Mouse (Mus musculus) right cerebral cortex, postnatal 14 days (tissue): ENCODE results near the gene Hoxa7.

ENCODE experiments used
- DNase-seq: peaks from one replicate; pipeline ENCODE4 v3.0.0; 2022

Hoxa7 gene

GRCm38 (mm10) chr6:52224895-52225611 lies 3.4 kb upstream of the Hoxa7 start:
- DNase-seq = no peak

GRCm38 (mm10) chr6:52223939-52224760 lies 2.5 kb upstream of the Hoxa7 start:
- no peak for DNase-seq

DNA sequence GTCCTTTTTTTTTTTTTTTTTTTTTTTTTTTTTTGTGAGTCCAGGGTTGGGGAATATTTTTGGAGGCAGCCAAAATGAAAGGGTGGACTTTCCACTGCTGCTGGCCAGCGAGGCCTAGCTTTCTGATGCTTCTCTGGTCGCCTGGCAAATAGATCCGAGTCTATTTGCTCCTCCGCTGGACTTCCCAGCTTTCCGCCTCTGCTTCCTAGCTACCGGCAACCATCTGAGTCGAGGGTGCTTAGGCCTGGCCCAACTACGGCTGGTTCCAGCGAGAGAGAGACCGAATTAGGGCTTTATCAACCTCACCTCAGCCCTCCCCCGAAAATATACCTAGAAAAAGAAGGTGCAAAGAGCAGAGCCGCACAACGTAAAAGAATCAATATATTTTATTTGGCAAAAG lies 1.1 kb upstream of the Hoxa7 start:
- DNase-seq = no peak

DNA sequence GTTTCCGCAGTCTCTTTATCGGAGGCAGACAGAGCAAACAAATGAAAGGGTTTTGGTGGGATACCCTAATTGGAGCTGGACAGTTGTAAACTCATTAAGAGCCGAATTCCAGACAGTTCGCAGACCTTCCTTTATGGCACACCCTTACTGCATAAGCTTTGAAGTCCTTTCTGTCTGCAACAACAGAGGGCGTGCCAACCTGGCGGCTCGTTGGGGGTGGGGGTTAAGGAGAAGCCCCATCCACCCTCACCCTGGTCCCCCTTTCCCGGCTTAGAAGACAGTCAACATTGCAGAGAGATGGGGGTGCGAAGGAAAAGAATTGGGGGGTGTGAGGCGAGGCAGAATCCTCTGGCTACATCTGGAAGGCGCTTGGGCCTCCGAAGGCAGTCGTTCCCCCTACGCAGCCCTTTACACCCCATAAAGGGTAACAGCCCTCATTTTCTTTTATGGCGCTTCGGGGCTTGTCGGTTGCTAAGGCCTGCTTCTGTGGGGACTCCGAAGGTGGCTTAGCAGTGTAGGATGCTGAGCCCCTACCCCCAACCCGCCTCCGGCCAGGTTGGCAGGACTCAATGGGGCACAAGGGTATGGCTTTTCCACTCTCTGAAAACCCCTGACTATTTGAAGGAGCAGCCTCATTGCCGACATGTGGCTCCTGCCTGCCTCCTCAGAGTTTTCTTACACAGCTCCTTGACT lies 485 bp upstream of the Hoxa7 start:
- no peak for DNase-seq

DNA sequence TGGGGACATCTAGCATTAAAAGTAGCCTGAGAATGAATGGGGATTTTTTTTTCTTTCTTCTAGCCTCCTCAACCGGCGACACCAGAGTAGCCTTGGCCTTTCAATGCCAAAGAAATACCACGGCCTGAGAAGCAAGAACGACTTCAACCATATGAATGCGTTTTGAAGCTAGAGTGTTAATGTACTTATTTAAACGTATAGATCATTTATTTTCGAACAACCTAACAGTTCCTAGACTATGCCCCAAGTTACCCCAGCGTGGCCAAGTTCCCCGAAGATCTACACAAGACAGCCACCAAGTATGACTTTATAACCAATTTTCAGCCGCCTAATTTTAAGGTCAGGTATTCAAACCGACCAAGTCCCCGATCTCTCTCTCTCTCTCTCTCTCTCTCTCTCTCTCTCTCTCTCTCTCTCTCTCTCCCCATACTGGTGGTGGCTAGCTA lies 766 bp downstream of the Hoxa7 start:
- DNase-seq = no peak

DNA sequence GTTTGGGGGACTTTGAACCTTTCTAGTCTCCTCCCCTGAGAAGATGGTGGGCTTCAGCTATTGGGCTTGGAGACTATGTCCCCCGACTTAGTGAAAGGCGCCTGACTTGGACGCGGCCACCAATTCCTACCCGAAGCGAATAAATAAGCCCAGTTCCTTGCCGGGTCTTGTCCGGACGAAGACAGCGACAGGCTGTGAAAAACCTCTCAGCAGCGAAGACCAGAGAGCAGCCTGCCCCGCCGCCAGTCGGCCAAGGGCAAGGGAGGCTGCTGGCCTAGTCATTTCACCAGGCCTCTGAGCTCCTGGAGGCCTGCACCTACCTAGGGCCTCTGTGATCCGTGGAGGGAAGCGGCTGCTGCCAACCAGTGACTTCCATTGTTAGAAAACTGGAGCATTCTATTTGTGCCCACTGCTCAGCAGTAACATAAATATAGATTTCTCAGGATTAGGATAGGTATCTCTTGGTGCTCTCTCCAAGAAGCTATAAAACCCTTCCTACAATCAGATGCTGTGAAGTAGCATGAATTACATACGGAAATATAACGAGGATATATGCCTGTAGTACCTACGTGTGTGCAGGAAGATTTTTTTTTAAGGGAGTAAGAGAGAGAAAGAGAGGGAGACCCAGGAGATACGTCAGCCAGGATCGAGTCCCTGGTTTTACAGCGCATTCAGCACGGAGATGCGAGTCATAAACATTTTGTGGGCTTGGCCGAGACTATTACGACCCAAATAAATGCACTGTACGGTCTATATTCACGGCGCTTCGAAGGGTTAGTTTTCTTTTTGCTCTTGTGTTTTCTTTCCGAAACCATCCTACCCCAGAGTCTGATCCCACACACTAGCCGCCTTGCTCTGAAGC lies 1.4 kb downstream of the Hoxa7 start:
- no peak for DNase-seq

DNA sequence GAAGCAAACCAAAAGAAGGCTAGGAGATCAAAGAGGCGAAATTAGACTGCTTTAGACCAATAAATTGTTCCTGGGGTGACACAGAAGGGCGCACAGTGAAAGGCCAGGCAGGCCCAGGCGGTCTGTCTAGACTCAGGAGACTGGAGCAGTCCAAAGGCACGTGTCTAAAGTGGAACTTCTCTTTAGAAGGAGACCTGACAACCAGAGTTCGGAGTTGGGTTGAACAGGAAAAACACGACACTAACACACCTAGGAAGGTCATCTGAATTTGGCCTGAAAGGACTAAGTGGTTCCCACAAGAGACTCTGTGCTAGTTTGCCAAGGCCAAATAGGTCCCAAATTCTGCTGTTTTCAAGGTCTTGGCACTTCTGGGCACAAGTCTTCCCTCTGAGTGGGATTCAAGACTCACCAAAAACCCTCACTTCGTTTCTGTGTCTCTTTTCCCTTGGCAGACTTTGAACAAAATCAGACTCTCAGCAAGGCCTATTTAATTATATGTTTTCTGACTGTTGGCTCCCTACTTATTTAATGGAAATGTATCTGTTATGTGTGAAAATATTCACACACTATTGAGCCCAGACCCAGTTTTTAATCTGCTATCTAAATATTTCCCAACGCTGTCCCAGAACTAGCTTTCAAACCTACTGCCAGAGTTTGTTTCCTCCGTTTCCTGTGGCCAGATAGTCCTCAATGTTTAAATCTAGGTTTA lies 2.3 kb downstream of the Hoxa7 start:
- DNase-seq = no peak

- DNase-seq = no peak
Observed at GRCm38 (mm10) chr6:52218643-52219215, 2.9 kb downstream of the Hoxa7 start.

DNA sequence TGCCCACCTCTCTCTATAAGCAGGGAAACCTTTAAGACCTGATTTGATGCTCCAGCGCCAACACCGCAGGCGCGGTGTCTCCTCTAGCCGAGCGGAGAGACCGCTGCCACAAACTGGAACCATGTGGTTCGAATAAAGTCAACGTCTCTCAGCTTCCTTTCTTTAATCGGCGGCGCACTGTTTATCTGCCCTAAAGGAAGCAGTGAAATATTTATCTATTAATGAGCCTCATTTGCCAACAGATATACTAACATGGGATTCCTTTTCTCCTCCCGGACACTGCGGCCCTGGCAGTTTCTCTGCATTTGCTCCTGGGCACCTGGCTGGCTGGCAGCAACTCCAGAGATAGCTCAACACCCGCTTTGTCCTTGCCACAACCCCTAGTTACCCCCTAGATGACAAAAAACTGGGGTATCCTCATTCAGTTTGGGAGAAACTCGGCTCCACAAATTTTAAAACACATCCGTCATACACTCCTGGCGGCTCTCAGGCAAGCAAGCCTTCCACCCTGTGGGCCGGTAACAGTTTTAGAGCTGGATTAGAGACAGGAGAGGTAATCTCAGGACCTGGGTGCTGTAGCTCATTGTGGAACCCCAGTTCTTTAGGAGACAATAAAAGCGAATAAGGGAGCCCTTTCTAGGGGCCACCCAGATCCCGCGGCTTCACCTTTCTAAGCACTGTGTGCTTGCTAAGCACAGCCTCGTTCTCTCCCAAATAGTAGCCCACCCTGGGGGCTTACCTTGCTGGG lies 3.6 kb downstream of the Hoxa7 start:
- no peak for DNase-seq

- no peak for DNase-seq
Observed at GRCm38 (mm10) chr6:52217459-52217768, 4.2 kb downstream of the Hoxa7 start.

DNA sequence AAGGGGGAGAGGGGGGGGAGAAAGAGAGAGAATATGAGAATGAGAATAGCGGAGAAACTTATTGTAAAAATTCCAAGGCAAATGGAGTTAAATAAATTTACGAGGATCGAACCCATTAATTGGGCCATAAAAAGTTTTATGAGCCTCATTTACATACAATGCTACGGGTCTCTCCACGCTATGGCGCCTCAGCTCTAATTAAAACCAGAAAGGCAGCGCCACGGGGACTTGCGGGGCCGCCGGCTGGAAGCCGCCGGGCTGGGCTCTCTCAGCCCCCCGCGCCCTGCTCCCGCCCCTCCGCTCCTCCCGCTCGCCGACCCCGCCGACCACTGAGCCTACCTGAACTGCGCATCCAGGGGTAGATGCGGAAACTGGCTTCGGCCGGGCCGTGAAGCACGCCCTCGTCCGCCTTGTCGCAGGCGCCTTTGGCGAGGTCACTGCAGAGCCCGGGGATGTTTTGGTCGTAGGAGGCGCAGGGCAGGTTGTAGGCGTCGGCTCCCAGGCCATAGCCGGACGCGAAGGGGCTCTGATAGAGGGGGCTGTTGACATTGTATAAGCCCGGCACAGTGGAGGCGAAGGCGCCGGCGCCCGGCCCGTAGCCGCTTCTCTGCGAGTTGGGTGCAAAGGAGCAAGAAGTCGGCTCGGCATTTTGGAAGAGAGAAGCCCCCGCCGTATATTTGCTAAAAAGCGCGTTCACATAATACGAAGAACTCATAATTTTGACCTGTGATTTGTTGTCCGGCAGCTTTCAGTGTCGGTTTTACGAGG lies 4.8 kb downstream of the Hoxa7 start:
- no peak for DNase-seq

DNA sequence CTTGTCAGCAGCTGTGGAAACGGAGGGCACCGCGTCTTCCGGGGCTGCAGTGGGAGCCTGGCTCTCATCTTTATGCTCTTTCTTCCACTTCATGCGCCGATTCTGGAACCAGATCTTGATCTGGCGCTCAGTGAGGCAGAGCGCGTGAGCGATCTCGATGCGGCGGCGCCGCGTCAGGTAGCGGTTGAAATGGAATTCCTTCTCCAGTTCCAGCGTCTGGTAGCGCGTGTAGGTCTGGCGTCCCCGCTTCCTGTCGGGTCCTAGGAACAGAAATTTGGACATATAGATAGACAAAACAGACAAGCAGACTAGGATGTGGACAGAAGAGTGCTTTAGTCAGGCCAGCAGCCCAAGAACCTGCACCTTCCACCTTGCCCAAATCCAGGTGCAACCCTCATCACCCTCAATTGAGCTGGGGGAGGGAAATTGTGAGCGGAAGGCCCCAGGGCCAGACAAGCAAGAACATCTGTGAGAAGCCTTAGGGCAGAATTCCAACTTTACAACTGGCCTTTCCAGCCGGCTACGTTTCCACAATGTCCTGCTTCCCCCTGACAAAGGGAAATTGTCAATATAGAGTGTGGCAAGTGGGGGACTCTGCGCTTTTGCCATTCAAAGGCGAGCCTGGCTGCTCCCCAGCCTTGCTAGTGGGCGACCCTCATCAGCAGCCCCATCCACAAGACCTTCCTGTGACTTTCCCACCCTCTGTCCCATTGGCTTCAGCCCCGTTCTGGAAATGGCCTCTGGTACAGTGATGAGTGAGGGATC lies 5.7 kb downstream of the Hoxa7 start:
- DNase-seq = no peak

DNA sequence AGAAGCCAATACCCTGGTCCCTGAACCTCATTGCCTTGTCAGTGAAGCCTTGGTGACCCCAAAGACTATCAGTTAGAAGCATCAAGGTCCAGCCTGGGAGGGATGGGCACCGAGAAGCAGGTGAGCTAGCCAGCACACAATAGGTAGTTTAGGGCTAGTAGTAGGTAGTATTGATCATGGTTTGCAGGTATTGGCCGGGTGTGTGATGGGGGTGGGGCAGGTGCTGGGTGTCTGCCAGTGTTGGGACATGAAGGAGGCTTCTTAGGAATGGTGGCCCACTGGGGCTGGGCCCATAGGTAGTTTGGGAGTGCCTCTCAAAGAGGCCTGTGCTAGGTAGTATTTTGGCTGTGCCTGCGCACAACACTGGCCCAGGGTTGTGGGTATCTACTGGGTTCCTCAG lies 6.6 kb downstream of the Hoxa7 start:
- DNase-seq = no peak

DNA sequence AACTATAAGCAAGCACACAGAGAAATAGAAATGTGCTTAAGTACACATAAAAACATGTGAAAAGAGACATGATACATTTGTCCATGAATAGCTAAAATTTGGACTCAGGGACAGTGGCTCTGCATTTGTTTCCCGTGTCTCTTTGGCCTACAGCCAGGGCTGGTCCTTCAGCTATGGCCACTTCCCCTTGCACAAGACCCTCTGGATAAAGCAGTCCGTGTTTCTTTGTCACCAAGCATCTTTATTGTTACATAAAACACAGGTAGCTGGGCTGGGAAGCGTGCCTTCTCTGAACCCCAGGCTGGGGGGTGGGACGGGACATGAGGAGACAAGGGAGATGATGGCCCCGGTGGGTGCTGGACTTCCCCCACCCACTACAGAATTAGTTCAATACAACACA lies 7.4 kb downstream of the Hoxa7 start:
- DNase-seq = no peak

DNA sequence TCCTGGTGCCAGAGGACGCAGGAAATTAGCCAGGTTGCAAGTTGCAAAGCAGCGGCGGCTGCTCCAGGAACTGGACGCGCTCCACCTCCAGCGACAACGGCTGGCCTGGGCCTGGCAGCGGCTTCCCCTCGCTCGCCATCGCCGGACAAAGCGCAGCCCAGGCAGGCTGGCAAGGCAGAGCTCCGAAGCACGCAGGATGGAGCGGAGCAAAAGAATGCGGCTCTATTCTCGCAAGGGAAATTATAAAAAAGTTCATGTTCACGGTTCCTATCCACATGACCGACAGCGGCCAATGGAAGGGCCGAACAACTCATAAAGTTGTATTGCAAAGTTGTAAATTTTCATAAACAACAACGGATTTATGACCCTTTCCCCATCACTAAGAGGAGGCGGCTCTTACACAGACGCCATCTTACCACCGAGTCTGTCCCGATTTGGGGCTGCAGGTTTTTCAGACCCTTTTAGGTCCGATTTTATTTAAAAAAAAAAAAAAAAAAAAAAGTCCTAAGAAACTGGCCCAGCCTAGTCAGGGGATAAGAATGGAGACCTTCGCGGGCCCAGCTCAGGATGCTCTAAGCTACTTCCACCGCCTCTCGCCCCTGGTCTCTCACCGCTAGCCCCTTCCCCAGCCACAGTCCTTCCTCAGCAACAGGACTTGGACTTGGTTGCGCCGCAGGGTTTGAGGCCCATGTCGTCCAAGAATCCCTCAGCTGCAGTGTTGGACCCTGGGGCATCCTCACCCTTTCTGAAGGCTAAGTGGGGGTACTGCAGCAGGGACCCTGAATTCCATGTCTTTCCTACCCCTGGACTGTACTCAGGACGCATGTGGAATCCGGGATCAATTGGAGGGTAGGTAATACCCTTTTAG lies 8.3 kb downstream of the Hoxa7 start, which contains the start of the genes Hoxa3 and Gm28308:
TSS of gene Hoxa3 (minus strand) at position 218 of the 868 bp plus-strand sequence.
TSS of gene Gm28308 (minus strand) at position 221 of the 868 bp plus-strand sequence.
- no peak for DNase-seq

- DNase-seq = no peak
Observed at GRCm38 (mm10) chr6:52212556-52213118, 9.0 kb downstream of the Hoxa7 start.

- DNase-seq = no peak
Observed at GRCm38 (mm10) chr6:52211961-52212360, 9.7 kb downstream of the Hoxa7 start.
